Mouse (Mus musculus) testis, postnatal 14 days (tissue): ENCODE results near the gene Nudcd2.
"Not testable (repeated sequence)": the region's sequence is repeated elsewhere in the genome, so short reads cannot be mapped to it uniquely, and the experiment has no call there.

Source experiments
- DNase-seq: peaks from one replicate; pipeline ENCODE4 v3.0.0; 2021; ENCODE audit warnings: low spot score

Gene Nudcd2

GRCm38 (mm10) chr11:40733339-40734174 lies at the start of gene Nudcd2, which contains the start of gene Hmmr:
Nudcd2 (plus strand) TSS chr11:40733667.
Hmmr (minus strand) TSS chr11:40733422.
- DNase-seq: peak; percentile 96

- DNase-seq: no peak
Measured at GRCm38 (mm10) chr11:40690444-40691127, 42.9 kb upstream of the Nudcd2 start.

DNA sequence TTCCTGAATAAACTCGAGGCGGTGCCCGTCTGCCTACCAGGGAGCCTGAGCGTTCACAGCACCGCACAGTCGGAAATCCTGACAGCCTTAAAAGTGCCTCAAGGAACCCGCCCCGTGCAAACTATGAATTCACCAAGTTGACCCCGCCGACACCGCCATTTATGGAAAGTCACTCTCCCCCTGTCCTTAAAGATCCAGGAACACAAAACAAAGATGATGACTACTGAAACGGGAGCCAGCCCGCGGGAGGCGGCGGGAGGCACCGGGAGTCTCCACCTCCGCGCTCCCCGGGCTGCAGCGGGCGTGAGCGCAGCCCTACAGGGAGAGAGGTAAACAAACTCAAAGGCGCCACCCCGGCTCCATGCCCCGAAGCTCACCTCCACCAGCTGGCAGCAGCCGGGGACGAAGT lies 41.4 kb upstream of the Nudcd2 start:
- DNase-seq: no peak

GRCm38 (mm10) chr11:40692511-40693365 lies 40.7 kb upstream of the Nudcd2 start:
- peak; percentile 95 for DNase-seq

GRCm38 (mm10) chr11:40693366-40693951 lies 40.0 kb upstream of the Nudcd2 start:
- DNase-seq: peak; percentile 58

DNA sequence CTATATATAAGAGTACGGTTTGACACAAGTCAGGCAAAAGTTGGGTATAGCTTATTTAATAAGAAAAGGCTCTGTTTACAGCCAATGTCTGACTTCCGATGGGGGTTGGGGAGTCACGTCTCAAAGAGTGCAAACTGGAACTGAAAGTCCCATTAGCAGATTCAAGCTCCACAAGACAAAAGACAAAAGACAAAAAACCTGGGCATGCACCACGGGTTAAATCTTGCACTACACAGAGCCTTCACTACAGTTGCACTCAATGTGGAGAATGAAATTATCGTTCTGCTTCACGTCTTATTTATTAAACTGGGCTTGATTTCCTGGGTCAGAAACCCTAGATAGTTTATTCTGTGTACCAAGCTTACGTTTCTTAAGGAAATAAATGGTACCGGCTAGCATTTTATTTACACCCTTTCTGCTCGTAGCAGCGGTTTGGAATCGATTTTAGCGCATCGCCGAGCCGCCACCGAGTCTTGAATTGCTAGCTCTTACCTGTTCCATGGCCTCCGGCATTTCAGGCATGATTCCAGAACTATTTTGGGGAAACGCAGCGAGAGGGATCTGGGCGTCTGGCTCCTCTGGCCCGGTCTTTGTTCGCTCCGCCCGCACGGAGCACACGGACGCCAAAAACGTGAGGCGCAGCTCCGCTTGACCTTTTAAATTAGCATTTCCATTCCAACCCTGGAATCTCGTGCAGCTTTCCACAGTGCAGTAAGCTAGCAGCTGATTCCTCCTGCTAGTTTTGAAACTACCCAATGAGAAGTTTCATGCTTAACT lies 39.0 kb upstream of the Nudcd2 start:
- DNase-seq: peak; percentile 60

DNA sequence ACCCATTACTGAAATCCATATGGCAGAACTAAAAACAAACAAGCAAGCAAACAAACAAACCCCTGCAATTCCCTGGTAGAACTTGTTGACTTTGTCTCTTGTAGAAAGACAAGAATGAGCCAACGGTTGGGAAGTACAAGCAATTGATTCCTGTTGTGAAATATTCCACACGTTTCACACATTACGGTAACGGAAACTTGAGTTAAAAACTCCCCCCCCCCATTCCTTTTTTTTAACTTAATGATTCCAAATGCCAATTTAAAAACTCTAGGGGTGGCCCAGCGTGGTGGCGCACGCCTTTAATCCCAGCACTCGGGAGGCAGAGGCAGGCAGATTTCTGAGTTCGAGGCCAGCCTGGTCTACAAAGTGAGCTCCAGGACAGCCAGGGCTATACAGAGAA lies 38.4 kb upstream of the Nudcd2 start, which contains the start of gene Mat2b:
Mat2b (minus strand) TSS at position 101 of the 400 bp plus-strand sequence.
- DNase-seq: no peak

GRCm38 (mm10) chr11:40709899-40710298 lies 23.6 kb upstream of the Nudcd2 start:
- DNase-seq: not testable (repeated sequence)

DNA sequence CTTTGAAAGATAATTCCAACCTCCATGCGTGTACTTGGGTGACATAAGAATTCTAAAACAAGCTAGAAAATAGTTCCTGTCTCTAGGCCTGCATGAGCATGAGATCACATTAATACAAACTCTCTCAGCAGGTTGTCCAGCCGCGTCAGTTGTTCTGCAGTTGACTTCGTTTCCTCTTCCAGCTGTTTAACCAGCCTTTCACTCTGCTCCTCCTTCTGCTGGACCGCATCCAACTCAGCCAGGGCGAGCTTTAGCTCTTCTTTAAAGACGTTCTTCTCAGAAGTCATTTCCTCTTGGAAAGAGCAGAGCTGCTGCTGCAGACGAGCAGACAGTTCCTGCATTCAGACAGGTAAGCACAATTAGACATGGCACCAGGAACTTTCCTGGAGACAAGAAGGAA lies 19.6 kb upstream of the Nudcd2 start:
- DNase-seq: no peak

- DNase-seq: no peak
Measured at GRCm38 (mm10) chr11:40715524-40715923, 17.9 kb upstream of the Nudcd2 start.

- no peak for DNase-seq
Measured at GRCm38 (mm10) chr11:40718324-40718723, 15.1 kb upstream of the Nudcd2 start.

DNA sequence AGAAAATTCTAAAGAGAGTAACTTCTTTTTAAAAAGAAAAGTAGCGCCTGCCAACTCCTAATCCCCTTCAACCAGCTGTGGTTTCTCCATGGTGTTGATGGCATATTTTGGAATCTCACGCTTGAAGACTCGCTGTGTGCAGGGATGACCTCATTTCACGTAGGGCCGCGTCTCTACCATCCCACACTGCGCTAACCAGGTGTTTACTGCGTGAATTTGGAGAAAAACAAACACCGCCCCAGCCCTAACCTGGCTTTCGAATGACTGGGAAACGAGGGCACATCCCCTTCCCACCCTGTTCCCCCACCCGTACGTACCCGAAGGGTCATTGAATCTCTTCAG lies 499 bp upstream of the Nudcd2 start:
- DNase-seq: no peak

DNA sequence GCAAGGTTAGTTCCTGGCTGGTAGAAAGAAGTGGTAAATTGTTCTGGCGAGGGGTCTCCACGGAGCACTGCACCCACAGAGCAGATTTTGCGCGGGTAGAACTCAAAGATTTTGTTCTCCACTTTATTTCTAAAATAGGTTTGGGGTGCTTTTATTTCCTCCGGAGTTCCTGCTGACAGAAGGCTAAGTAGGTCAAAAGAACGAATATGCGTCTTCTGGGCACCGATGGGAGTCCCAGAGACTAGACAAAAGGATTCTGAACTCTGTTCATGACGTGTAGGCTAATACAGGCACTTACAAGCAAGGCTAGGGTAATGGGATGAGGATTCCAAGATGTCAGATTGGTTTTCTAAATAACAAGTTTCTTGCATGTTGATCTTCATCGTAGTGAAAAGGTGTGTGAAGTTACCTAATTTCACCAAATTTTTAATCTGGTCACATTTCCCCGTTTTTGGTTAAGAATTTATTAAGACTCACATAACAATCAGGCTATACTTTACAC lies 835 bp downstream of the Nudcd2 start:
- DNase-seq: no peak

- no peak for DNase-seq
Measured at GRCm38 (mm10) chr11:40737369-40737768, 3.9 kb downstream of the Nudcd2 start.

GRCm38 (mm10) chr11:40741605-40742262 lies 8.3 kb downstream of the Nudcd2 start:
- DNase-seq: no peak

DNA sequence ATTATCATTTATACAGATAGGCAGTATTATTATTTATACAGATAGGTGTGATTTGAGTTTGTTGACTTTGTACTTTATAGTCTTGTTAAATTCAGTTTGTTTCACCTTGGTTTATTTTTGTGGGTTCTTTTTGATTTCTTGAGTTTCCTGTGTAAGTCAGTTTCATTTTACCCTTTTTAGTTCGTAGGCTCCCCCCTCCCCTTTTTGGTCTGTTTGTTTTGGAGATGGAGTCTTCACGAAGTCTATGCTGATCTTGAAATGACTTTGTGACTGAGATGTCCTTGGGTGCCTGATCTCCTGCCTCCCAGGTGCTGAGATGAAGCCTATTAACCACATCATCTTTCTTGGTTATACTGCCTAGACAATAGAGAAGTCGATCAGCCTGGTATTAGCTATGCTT lies 10.9 kb downstream of the Nudcd2 start:
- DNase-seq: no peak

DNA sequence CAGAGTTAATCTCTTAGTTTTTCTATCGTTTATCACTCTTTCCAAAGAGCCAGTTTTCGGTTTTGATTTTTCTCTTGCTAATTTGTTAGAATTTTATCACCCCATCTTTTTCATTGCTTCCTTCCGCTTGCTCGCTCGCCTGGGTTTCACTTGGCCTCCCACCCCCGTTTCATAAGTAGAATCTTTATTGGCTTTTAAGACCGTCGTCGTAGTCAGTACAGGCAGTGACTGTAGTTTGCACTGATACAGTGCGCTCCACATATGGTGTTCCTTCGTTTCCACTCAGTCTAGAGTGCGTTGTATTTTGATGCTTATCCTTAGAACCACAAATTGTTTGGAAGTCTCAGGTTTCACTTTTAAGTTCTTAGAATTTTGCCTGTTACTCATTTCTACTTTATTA lies 12.9 kb downstream of the Nudcd2 start:
- no peak for DNase-seq

- no peak for DNase-seq
Measured at GRCm38 (mm10) chr11:40747716-40748115, 14.2 kb downstream of the Nudcd2 start.

- no peak for DNase-seq
Measured at GRCm38 (mm10) chr11:40753836-40754235, 20.4 kb downstream of the Nudcd2 start.

DNA sequence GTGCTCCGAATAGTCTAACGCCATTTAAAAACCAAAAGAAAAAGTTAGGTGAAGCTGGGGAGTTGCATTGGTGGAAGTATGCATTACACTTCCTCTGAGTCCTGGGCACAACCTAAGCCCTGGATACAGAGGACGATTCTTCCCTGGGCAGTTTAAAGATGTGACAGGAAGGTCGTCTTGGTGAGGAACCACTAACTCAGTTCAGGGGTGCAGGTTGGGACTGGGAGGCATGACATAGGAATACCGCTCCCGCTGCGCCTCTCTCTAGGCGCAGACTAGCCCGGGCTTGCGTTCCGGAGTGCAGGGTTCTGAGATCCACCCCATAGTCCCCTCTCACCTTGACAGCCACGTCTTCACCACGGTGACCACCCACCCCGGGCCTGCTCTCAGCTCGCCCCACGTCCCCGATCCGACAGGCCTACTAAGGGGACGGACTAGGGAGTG lies 21.2 kb downstream of the Nudcd2 start:
- DNase-seq: no peak
